In the genomic region with DNA sequence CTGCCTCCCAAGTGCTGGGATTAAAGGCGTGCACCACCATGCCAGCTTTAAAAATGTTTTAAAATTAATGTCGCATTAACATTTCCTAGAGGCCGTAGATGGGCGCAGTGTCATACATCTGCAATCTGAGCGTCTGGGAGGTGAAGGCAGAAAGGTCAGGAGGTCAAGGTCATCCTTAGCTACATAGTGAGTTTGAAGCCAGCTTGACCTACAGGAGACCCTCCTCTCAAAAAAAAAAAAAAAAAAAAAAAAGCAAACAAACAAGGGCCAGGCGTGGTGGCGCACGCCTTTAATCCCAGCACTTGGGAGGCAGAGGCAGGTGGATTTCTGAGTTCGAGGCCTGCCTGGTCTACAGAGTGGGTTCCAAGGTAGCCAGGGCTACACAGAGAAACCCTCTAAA, we compare ENCODE assay signal across 18 mouse cellular contexts. TPM values are rescaled to one million over a fixed set of nuclear protein-coding genes. Genes with fewer than 3 reads are reported as not detected.
"Had no signal": no experiment of that assay in that cellular context is flagged by ENCODE, and none has a peak within 500 bp of the region (broad histone marks: within the 10 kb centered on the region; RNA-seq: fewer than 3 reads in every experiment).

No protein-coding gene starts in this region.

- H3K9ac ChIP-seq: neural tube, embryonic 15.5 days; stomach, embryonic 15.5 days had no signal

- H3K27me3 ChIP-seq: neural tube, embryonic 15.5 days; stomach, embryonic 15.5 days had no signal

- H3K4me2 ChIP-seq: neural tube, embryonic 15.5 days; stomach, embryonic 15.5 days had no signal

- H3K27ac ChIP-seq: neural tube, embryonic 15.5 days; stomach, embryonic 15.5 days; stomach, postnatal 0 days had no signal

- H3K9me3 ChIP-seq: neural tube, embryonic 15.5 days; stomach, embryonic 15.5 days had no signal

- H3K4me1 ChIP-seq: stomach, embryonic 15.5 days had no signal

- H3K4me3 ChIP-seq: neural tube, embryonic 15.5 days; stomach, embryonic 15.5 days had no signal

- H3K36me3 ChIP-seq: neural tube, embryonic 15.5 days; stomach, embryonic 15.5 days had no signal

- DNase-seq: retina, postnatal 1 day; right cerebral cortex, adult 18-20 months; right cerebral cortex, postnatal 14 days; right cerebral cortex, postnatal 25 days; right cerebral cortex, postnatal 4 days; spleen, adult 18-20 months; thymus, adult 18-20 months; thymus, adult 2 months; thymus, postnatal 14 days; thymus, postnatal 25 days; thymus, postnatal 36 days; thymus, postnatal 4 days had no signal

RNA-seq across cellular contexts. Expression of gene Sall4, which starts 18.4 kb away (rescaled TPM):
- total RNA-seq: neutrophil, adult 5-6 weeks had no signal
- polyA plus RNA-seq: spleen, adult 2 months; thymus, postnatal 0 days had no signal
